Mouse (Mus musculus): ENCODE data around the gene Nkain4.

GRCm38 (mm10) chr2:180985635-180986034 lies 31.1 kb upstream of the Nkain4 start:
- TF ChIP-seq CTCF (IDR thresholded peaks at IDR 0.05 in 2 of 3, conservative IDR thresholded peaks at IDR 0.05 in 1 of 3; ENCODE audit: control insufficient read depth in 1 of 3, insufficient read depth in 1 of 3, low read depth in 2 of 3, low read length in 3 of 3, poor library complexity in 1 of 3, severe bottlenecking in 1 of 3) (no peak), USF2 (IDR thresholded peaks at IDR 0.05; ENCODE audit: borderline replicate concordance in 1 of 2, insufficient read depth in 1 of 2, low read depth in 1 of 2, low read length in 2 of 2) (no peak), CHD2 (IDR thresholded peaks at IDR 0.05; ENCODE audit: low read length) (no peak), EP300 (IDR thresholded peaks at IDR 0.05; ENCODE audit: low read depth in 1 of 2, low read length in 2 of 2) (no peak), MAX (IDR thresholded peaks at IDR 0.05; ENCODE audit: low read length) (no peak), TAL1 (IDR thresholded peaks at IDR 0.05; ENCODE audit: low read length) (no peak)

All from MEL (cell line).